Mouse (Mus musculus): ENCODE results near the gene Tpk1. TPM values are rescaled to one million over a fixed set of nuclear protein-coding genes. Genes with fewer than 3 reads are reported as not detected.

Tpk1 gene
- polyA plus RNA-seq, 1 experiment from 2014 or later: 3.8 TPM

GRCm38 (mm10) chr6:43546537-43546936 is 119.5 kb downstream of the Tpk1 start:
- 88% methylated on average over 1 of the region's 1 CpGs for WGBS
- H3K9me3 ChIP-seq (replicated peaks): no peaks in the 10 kb centered on the region
- no peak overlapping the region for H3K9ac ChIP-seq
- H3K4me2 ChIP-seq: no peak overlapping the region
- H3K4me3 ChIP-seq: no peak overlapping the region
- H3K27ac ChIP-seq: no peak overlapping the region
- H3K27me3 ChIP-seq: no peaks in the 10 kb centered on the region
- ATAC-seq: no peak
- no peaks in the 10 kb centered on the region for H3K4me1 ChIP-seq
- no peaks in the 10 kb centered on the region for H3K36me3 ChIP-seq (ENCODE audit: poor library complexity, severe bottlenecking)

GRCm38 (mm10) chr6:43537252-43537870 is 128.7 kb downstream of the Tpk1 start:
- H3K27me3 ChIP-seq: no peaks in the 10 kb centered on the region
- H3K9ac ChIP-seq: no peak overlapping the region
- no peak for ATAC-seq
- H3K9me3 ChIP-seq (replicated peaks): no peaks in the 10 kb centered on the region
- H3K4me3 ChIP-seq: no peak overlapping the region
- no peaks in the 10 kb centered on the region for H3K4me1 ChIP-seq
- no peak overlapping the region for H3K27ac ChIP-seq
- WGBS: 77% methylated on average over 2 of the region's 2 CpGs
- H3K36me3 ChIP-seq (ENCODE audit: poor library complexity, severe bottlenecking): no peaks in the 10 kb centered on the region
- H3K4me2 ChIP-seq: no peak overlapping the region

- 96% methylated on average over 2 of the region's 2 CpGs for WGBS
Measured at GRCm38 (mm10) chr6:43535459-43535858, 130.6 kb downstream of the Tpk1 start.

GRCm38 (mm10) chr6:43533323-43533722 is 132.8 kb downstream of the Tpk1 start:
- Histone ChIP-seq H3K9me3 (replicated peaks) (no peaks in the 10 kb centered on the region), H3K36me3 (ENCODE audit: poor library complexity, severe bottlenecking) (no peaks in the 10 kb centered on the region), H3K9ac (no peak overlapping the region), H3K4me1 (no peaks in the 10 kb centered on the region), H3K4me2 (no peak overlapping the region), H3K27me3 (no peaks in the 10 kb centered on the region), H3K27ac (no peak overlapping the region), H3K4me3 (no peak overlapping the region)
- no peak for ATAC-seq

More at GRCm38 (mm10) chr6:43535459-43535858, 130.6 kb downstream of the Tpk1 start:
- no peaks in the 10 kb centered on the region for H3K4me1 ChIP-seq
- H3K4me2 ChIP-seq: no peak overlapping the region
- ATAC-seq: no peak
- H3K4me3 ChIP-seq: no peak overlapping the region
- no peaks in the 10 kb centered on the region for H3K36me3 ChIP-seq (ENCODE audit: poor library complexity, severe bottlenecking)
- no peaks in the 10 kb centered on the region for H3K27me3 ChIP-seq
- H3K9me3 ChIP-seq (replicated peaks): no peaks in the 10 kb centered on the region
- H3K9ac ChIP-seq: no peak overlapping the region
- H3K27ac ChIP-seq: no peak overlapping the region

- 79% methylated on average over 3 of the region's 3 CpGs for WGBS
- Histone ChIP-seq H3K4me3 (no peak overlapping the region), H3K9ac (no peak overlapping the region), H3K36me3 (ENCODE audit: poor library complexity, severe bottlenecking) (no peaks in the 10 kb centered on the region), H3K4me1 (no peaks in the 10 kb centered on the region), H3K27ac (no peak overlapping the region), H3K27me3 (no peaks in the 10 kb centered on the region), H3K9me3 (replicated peaks) (no peaks in the 10 kb centered on the region), H3K4me2 (no peak overlapping the region)
- no peak for ATAC-seq
Measured at GRCm38 (mm10) chr6:43532822-43533221, 133.3 kb downstream of the Tpk1 start.

GRCm38 (mm10) chr6:43531996-43532395 is 134.1 kb downstream of the Tpk1 start:
- no peak overlapping the region for H3K27ac ChIP-seq
- ATAC-seq: no peak
- no peaks in the 10 kb centered on the region for H3K4me1 ChIP-seq
- no peak overlapping the region for H3K9ac ChIP-seq
- no peaks in the 10 kb centered on the region for H3K36me3 ChIP-seq (ENCODE audit: poor library complexity, severe bottlenecking)
- no peaks in the 10 kb centered on the region for H3K9me3 ChIP-seq (replicated peaks)
- no peak overlapping the region for H3K4me2 ChIP-seq
- H3K4me3 ChIP-seq: no peak overlapping the region
- no peaks in the 10 kb centered on the region for H3K27me3 ChIP-seq

- no peaks in the 10 kb centered on the region for H3K9me3 ChIP-seq (replicated peaks)
- ATAC-seq: no peak
Measured at GRCm38 (mm10) chr6:43528996-43529395, 137.1 kb downstream of the Tpk1 start.

GRCm38 (mm10) chr6:43525028-43525427 is 141.1 kb downstream of the Tpk1 start:
- Histone ChIP-seq H3K27me3 (no peaks in the 10 kb centered on the region), H3K4me3 (no peak overlapping the region), H3K4me2 (no peak overlapping the region), H3K9ac (no peak overlapping the region), H3K36me3 (ENCODE audit: poor library complexity, severe bottlenecking) (no peaks in the 10 kb centered on the region), H3K27ac (no peak overlapping the region), H3K9me3 (replicated peaks) (no peaks in the 10 kb centered on the region), H3K4me1 (peaks cover 15% of the 10 kb centered on the region)
- 76% methylated on average over 2 of the region's 2 CpGs for whole genome bisulfite sequencing
- no peak for ATAC-seq

More at GRCm38 (mm10) chr6:43528996-43529395, 137.1 kb downstream of the Tpk1 start:
- no peak overlapping the region for H3K9ac ChIP-seq
- no peak overlapping the region for H3K4me3 ChIP-seq
- no peaks in the 10 kb centered on the region for H3K27me3 ChIP-seq
- no peaks in the 10 kb centered on the region for H3K4me1 ChIP-seq
- no peak overlapping the region for H3K4me2 ChIP-seq
- WGBS: 90% methylated on average over 3 of the region's 3 CpGs
- H3K27ac ChIP-seq: no peak overlapping the region
- no peaks in the 10 kb centered on the region for H3K36me3 ChIP-seq (ENCODE audit: poor library complexity, severe bottlenecking)

GRCm38 (mm10) chr6:43522046-43522445 is 144.0 kb downstream of the Tpk1 start:
- WGBS: 10% methylated on average over 1 of the region's 1 CpGs
- H3K36me3 ChIP-seq (ENCODE audit: poor library complexity, severe bottlenecking): no peaks in the 10 kb centered on the region
- H3K27ac ChIP-seq: no peak overlapping the region
- peak; percentile 61 for ATAC-seq
- H3K27me3 ChIP-seq: no peaks in the 10 kb centered on the region
- H3K9me3 ChIP-seq (replicated peaks): no peaks in the 10 kb centered on the region
- no peak overlapping the region for H3K9ac ChIP-seq
- H3K4me2 ChIP-seq: no peak overlapping the region
- H3K4me3 ChIP-seq: no peak overlapping the region
- H3K4me1 ChIP-seq: peaks cover 15% of the 10 kb centered on the region

- no peak overlapping the region for H3K4me2 ChIP-seq
- no peak for ATAC-seq
- WGBS: 18% methylated on average over 2 of the region's 2 CpGs
- no peak overlapping the region for H3K27ac ChIP-seq
- H3K4me1 ChIP-seq: peaks cover 15% of the 10 kb centered on the region
- no peaks in the 10 kb centered on the region for H3K27me3 ChIP-seq
- no peak overlapping the region for H3K4me3 ChIP-seq
- H3K9ac ChIP-seq: no peak overlapping the region
- no peaks in the 10 kb centered on the region for H3K36me3 ChIP-seq (ENCODE audit: poor library complexity, severe bottlenecking)
- H3K9me3 ChIP-seq (replicated peaks): no peaks in the 10 kb centered on the region
Measured at GRCm38 (mm10) chr6:43520218-43520617, 145.9 kb downstream of the Tpk1 start.

GRCm38 (mm10) chr6:43518378-43518777 is 147.7 kb downstream of the Tpk1 start:
- H3K4me1 ChIP-seq: peaks cover 15% of the 10 kb centered on the region
- H3K4me2 ChIP-seq: no peak overlapping the region
- no peak overlapping the region for H3K9ac ChIP-seq
- H3K4me3 ChIP-seq: no peak overlapping the region
- H3K36me3 ChIP-seq (ENCODE audit: poor library complexity, severe bottlenecking): no peaks in the 10 kb centered on the region
- peak; percentile 63; the same call in 1 of the 2 replicates for ATAC-seq
- H3K9me3 ChIP-seq (replicated peaks): no peaks in the 10 kb centered on the region
- H3K27ac ChIP-seq: no peak overlapping the region
- H3K27me3 ChIP-seq: no peaks in the 10 kb centered on the region

- no peak for ATAC-seq
- Histone ChIP-seq H3K9me3 (replicated peaks) (no peaks in the 10 kb centered on the region), H3K27me3 (no peaks in the 10 kb centered on the region), H3K9ac (no peak overlapping the region), H3K27ac (no peak overlapping the region), H3K4me3 (no peak overlapping the region), H3K4me1 (peaks cover 15% of the 10 kb centered on the region), H3K36me3 (ENCODE audit: poor library complexity, severe bottlenecking) (no peaks in the 10 kb centered on the region), H3K4me2 (no peak overlapping the region)
- 86% methylated on average over 2 of the region's 2 CpGs for WGBS
Measured at GRCm38 (mm10) chr6:43517316-43517655, 148.8 kb downstream of the Tpk1 start.

- Histone ChIP-seq H3K9ac (no peak overlapping the region), H3K27ac (no peak overlapping the region), H3K27me3 (no peaks in the 10 kb centered on the region), H3K4me3 (no peak overlapping the region), H3K4me2 (no peak overlapping the region), H3K36me3 (ENCODE audit: poor library complexity, severe bottlenecking) (no peaks in the 10 kb centered on the region), H3K4me1 (peaks cover 10% of the 10 kb centered on the region), H3K9me3 (replicated peaks) (no peaks in the 10 kb centered on the region)
- ATAC-seq: no peak
- 96% methylated on average over 2 of the region's 2 CpGs for whole genome bisulfite sequencing
Measured at GRCm38 (mm10) chr6:43516593-43517315, 149.3 kb downstream of the Tpk1 start.
